In genomic region chrX:136992191-136992965, GRCm38 (mm10) we compare ENCODE assay signal across 8 mouse cellular contexts. TPM values are rescaled to one million over a fixed set of nuclear protein-coding genes. Genes with fewer than 3 reads are reported as not detected.
DNase-seq lines count a peak whose midpoint lies in the region; ATAC-seq and TF ChIP-seq lines count a peak whose summit lies in the region.

No protein-coding gene starts in this region.

- H3K27ac ChIP-seq in heart, postnatal 0 days (ENCODE audit: low read depth), result no peak overlapping the region
- no peak overlapping the region for H3K27ac ChIP-seq in embryonic facial prominence, embryonic 13.5 days
- H3K27ac ChIP-seq in limb, embryonic 11.5 days (replicated peaks; ENCODE audit: low read depth, low read length), result no peak overlapping the region
- peak overlapping the region; percentile 91 for H3K27ac ChIP-seq in neural tube, embryonic 15.5 days (replicated peaks)

- H3K9me3 ChIP-seq in heart, postnatal 0 days (replicated peaks; ENCODE audit: control insufficient read depth, low read length), result no peaks in the 10 kb centered on the region
- no peaks in the 10 kb centered on the region for H3K9me3 ChIP-seq in embryonic facial prominence, embryonic 13.5 days
- H3K9me3 ChIP-seq in limb, embryonic 11.5 days (ENCODE audit: control insufficient read depth, low read length), result no peaks in the 10 kb centered on the region
- no peaks in the 10 kb centered on the region for H3K9me3 ChIP-seq in neural tube, embryonic 15.5 days (replicated peaks)

- no peaks in the 10 kb centered on the region for H3K4me1 ChIP-seq in heart, postnatal 0 days (ENCODE audit: control insufficient read depth, insufficient read depth)
- H3K4me1 ChIP-seq in embryonic facial prominence, embryonic 13.5 days, result no peaks in the 10 kb centered on the region
- no peaks in the 10 kb centered on the region for H3K4me1 ChIP-seq in limb, embryonic 11.5 days (ENCODE audit: control insufficient read depth, insufficient read depth, low read length)
- peaks cover 25% of the 10 kb centered on the region for H3K4me1 ChIP-seq in neural tube, embryonic 15.5 days

- no peak for ATAC-seq in heart, postnatal 0 days (ENCODE audit: insufficient read depth, low read depth)
- no peak for ATAC-seq in embryonic facial prominence, embryonic 13.5 days (ENCODE audit: insufficient number of reproducible peaks, insufficient read depth, low FRiP score, low TSS enrichment, low read depth)
- ATAC-seq in limb, embryonic 11.5 days (ENCODE audit: insufficient number of reproducible peaks, low FRiP score, low TSS enrichment, low read depth), result peak; percentile 55
- peak; percentile 75 for ATAC-seq in neural tube, embryonic 15.5 days (ENCODE audit: low FRiP score)

- no peak for TF ChIP-seq EP300 in heart, postnatal 0 days (IDR thresholded peaks at IDR 0.05; ENCODE audit: low read depth)

- TF ChIP-seq CTCF in heart, postnatal 0 days (IDR thresholded peaks at IDR 0.05; ENCODE audit: low read depth), result no peak

- no peak for DNase-seq in heart, postnatal 0 days (ENCODE audit: low spot score)
- no peak for DNase-seq in heart, adult 8-10 months (ENCODE audit: low spot score)
- DNase-seq in Muller cell, postnatal 12 days (ENCODE audit: inconsistent ontology term), result peak; percentile 9
- DNase-seq in limb, embryonic 11.5 days (ENCODE audit: low spot score), result no peak
- no peak for DNase-seq in adrenal gland, postnatal 14 days
- DNase-seq in kidney, postnatal 25 days, result no peak

- WGBS in heart, postnatal 0 days, result 21% methylated on average over 19 of the region's 19 CpGs
- WGBS in embryonic facial prominence, embryonic 13.5 days, result 25% methylated on average over 19 of the region's 19 CpGs
- WGBS in limb, embryonic 11.5 days, result 27% methylated on average over 19 of the region's 19 CpGs
- WGBS in neural tube, embryonic 15.5 days, result 12% methylated on average over 19 of the region's 19 CpGs

- peak overlapping the region; percentile 39 for H3K4me3 ChIP-seq in heart, postnatal 0 days (ENCODE audit: low read depth, low read length)
- peak overlapping the region; percentile 48 for H3K4me3 ChIP-seq in embryonic facial prominence, embryonic 13.5 days
- H3K4me3 ChIP-seq in limb, embryonic 11.5 days (ENCODE audit: low read depth, low read length), result peak overlapping the region; percentile 32
- H3K4me3 ChIP-seq in neural tube, embryonic 15.5 days (replicated peaks), result peak overlapping the region; percentile 49

- peak overlapping the region; percentile 64 for H3K4me2 ChIP-seq in heart, postnatal 0 days (ENCODE audit: low read depth, low read length)
- peak overlapping the region; percentile 62 for H3K4me2 ChIP-seq in embryonic facial prominence, embryonic 13.5 days
- H3K4me2 ChIP-seq in limb, embryonic 11.5 days (ENCODE audit: low read depth, severe bottlenecking), result peak overlapping the region; percentile 50
- H3K4me2 ChIP-seq in neural tube, embryonic 15.5 days, result peak overlapping the region; percentile 58

- H3K9ac ChIP-seq in heart, postnatal 0 days (replicated peaks; ENCODE audit: low read depth, low read length), result no peak overlapping the region
- H3K9ac ChIP-seq in embryonic facial prominence, embryonic 13.5 days, result peak overlapping the region; percentile 64
- H3K9ac ChIP-seq in limb, embryonic 11.5 days (ENCODE audit: low read length), result peak overlapping the region; percentile 49; the same call in 1 of the 2 replicates
- H3K9ac ChIP-seq in neural tube, embryonic 15.5 days (replicated peaks), result peak overlapping the region; percentile 51

- no peaks in the 10 kb centered on the region for H3K36me3 ChIP-seq in heart, postnatal 0 days (replicated peaks; ENCODE audit: control insufficient read depth, insufficient read depth, low read length)
- no peaks in the 10 kb centered on the region for H3K36me3 ChIP-seq in embryonic facial prominence, embryonic 13.5 days
- H3K36me3 ChIP-seq in limb, embryonic 11.5 days (ENCODE audit: control insufficient read depth, insufficient read depth, low read length), result no peaks in the 10 kb centered on the region
- H3K36me3 ChIP-seq in neural tube, embryonic 15.5 days, result no peaks in the 10 kb centered on the region

- H3K27me3 ChIP-seq in heart, postnatal 0 days (ENCODE audit: control insufficient read depth, insufficient read depth, low read length), result peaks cover 3% of the 10 kb centered on the region; the same call in 1 of the 2 replicates
- peaks cover 39% of the 10 kb centered on the region for H3K27me3 ChIP-seq in embryonic facial prominence, embryonic 13.5 days
- H3K27me3 ChIP-seq in limb, embryonic 11.5 days (ENCODE audit: control insufficient read depth, insufficient read depth, low read length), result peaks cover 7% of the 10 kb centered on the region
- no peaks in the 10 kb centered on the region for H3K27me3 ChIP-seq in neural tube, embryonic 15.5 days (replicated peaks)

RNA-seq across cellular contexts. Expression of gene Zcchc18, which starts 0.6 kb away (rescaled TPM):
- total RNA-seq in heart, postnatal 0 days (2014; rRNA removed; ENCODE audit: low replicate concordance), result 0.85 TPM in 1 of 2 replicates, not detected in the other
- 0.40 and 0.41 TPM in 2 replicates for polyA plus RNA-seq in heart, postnatal 0 days (2015; fragmentation: Nextera tagmentation; extraction: Ambion mirVana)
- under 1 TPM in 3 of 4 experiments, not detected in 1; 0.12 to 0.29 (median 0.13) TPM for total RNA-seq in heart, adult 8-10 months (2022)
- polyA plus RNA-seq in embryonic facial prominence, embryonic 13.5 days (2015; fragmentation: Nextera tagmentation; extraction: Ambion mirVana), result 32.5 and 35.0 TPM in 2 replicates
- polyA plus RNA-seq in limb, embryonic 11.5 days (2014; fragmentation: Nextera tagmentation; extraction: Ambion mirVana), result 43.4 and 45.2 TPM in 2 replicates
- polyA plus RNA-seq in neural tube, embryonic 15.5 days (2015; fragmentation: Nextera tagmentation; extraction: Ambion mirVana), result 400 and 471 TPM in 2 replicates
- total RNA-seq in adrenal gland, postnatal 14 days (2021), result 10.5 and 13.3 TPM in 2 replicates

RNA-seq across cellular contexts. Expression of gene Tmsb15b1, which starts 15.7 kb away (rescaled TPM):
- 2.3 and 4.4 TPM in 2 replicates for total RNA-seq in heart, postnatal 0 days (2014; rRNA removed; ENCODE audit: low replicate concordance)
- polyA plus RNA-seq in heart, postnatal 0 days (2015; fragmentation: Nextera tagmentation; extraction: Ambion mirVana), result 16.9 and 17.9 TPM in 2 replicates
- not detected for total RNA-seq in heart, adult 8-10 months (2022)
- 45.1 and 49.1 TPM in 2 replicates for polyA plus RNA-seq in embryonic facial prominence, embryonic 13.5 days (2015; fragmentation: Nextera tagmentation; extraction: Ambion mirVana)
- 21.1 and 24.1 TPM in 2 replicates for polyA plus RNA-seq in limb, embryonic 11.5 days (2014; fragmentation: Nextera tagmentation; extraction: Ambion mirVana)
- 28.5 and 33.0 TPM in 2 replicates for polyA plus RNA-seq in neural tube, embryonic 15.5 days (2015; fragmentation: Nextera tagmentation; extraction: Ambion mirVana)
- total RNA-seq in adrenal gland, postnatal 14 days (2021), result 7.3 and 7.4 TPM in 2 replicates

RNA-seq across cellular contexts. Expression of gene Tmsb15l, which starts 15.7 kb away (rescaled TPM):
- total RNA-seq in heart, postnatal 0 days (2014; rRNA removed; ENCODE audit: low replicate concordance), result 1.7 TPM in 1 of 2 replicates, not detected in the other
- 0.92 and 1.6 TPM in 2 replicates for polyA plus RNA-seq in heart, postnatal 0 days (2015; fragmentation: Nextera tagmentation; extraction: Ambion mirVana)
- not detected for total RNA-seq in heart, adult 8-10 months (2022)
- 5.0 and 11.3 TPM in 2 replicates for polyA plus RNA-seq in embryonic facial prominence, embryonic 13.5 days (2015; fragmentation: Nextera tagmentation; extraction: Ambion mirVana)
- polyA plus RNA-seq in limb, embryonic 11.5 days (2014; fragmentation: Nextera tagmentation; extraction: Ambion mirVana), result 6.1 and 8.1 TPM in 2 replicates
- polyA plus RNA-seq in neural tube, embryonic 15.5 days (2015; fragmentation: Nextera tagmentation; extraction: Ambion mirVana), result 9.9 TPM in 2 replicates
- 0.75 TPM in 1 of 2 replicates, not detected in the other for total RNA-seq in adrenal gland, postnatal 14 days (2021)

RNA-seq across cellular contexts. Expression of gene Tmsb15b2, which starts 17.1 kb away (rescaled TPM):
- total RNA-seq in heart, postnatal 0 days (2014; rRNA removed; ENCODE audit: low replicate concordance), result not detected in 2 replicates
- polyA plus RNA-seq in heart, postnatal 0 days (2015; fragmentation: Nextera tagmentation; extraction: Ambion mirVana), result 13.8 and 16.1 TPM in 2 replicates
- 1 to 10 TPM in 2 of 4 experiments, under 1 TPM in 1, not detected in 1; 0.90 to 1.6 (median 1.4) TPM for total RNA-seq in heart, adult 8-10 months (2022)
- polyA plus RNA-seq in embryonic facial prominence, embryonic 13.5 days (2015; fragmentation: Nextera tagmentation; extraction: Ambion mirVana), result 101 and 117 TPM in 2 replicates
- 65.5 and 66.3 TPM in 2 replicates for polyA plus RNA-seq in limb, embryonic 11.5 days (2014; fragmentation: Nextera tagmentation; extraction: Ambion mirVana)
- polyA plus RNA-seq in neural tube, embryonic 15.5 days (2015; fragmentation: Nextera tagmentation; extraction: Ambion mirVana), result 70.3 and 101 TPM in 2 replicates
- 14.5 and 16.8 TPM in 2 replicates for total RNA-seq in adrenal gland, postnatal 14 days (2021)

RNA-seq across cellular contexts. Expression of gene Slc25a53, which starts 45.7 kb away (rescaled TPM):
- total RNA-seq in heart, postnatal 0 days (2014; rRNA removed; ENCODE audit: low replicate concordance), result 2.3 and 4.5 TPM in 2 replicates
- 3.4 and 3.6 TPM in 2 replicates for polyA plus RNA-seq in heart, postnatal 0 days (2015; fragmentation: Nextera tagmentation; extraction: Ambion mirVana)
- total RNA-seq in heart, adult 8-10 months (2022), result 1 to 10 TPM; 1.8 to 4.0 (median 2.7) TPM
- 14.1 and 14.4 TPM in 2 replicates for polyA plus RNA-seq in embryonic facial prominence, embryonic 13.5 days (2015; fragmentation: Nextera tagmentation; extraction: Ambion mirVana)
- 12.7 TPM in 2 replicates for polyA plus RNA-seq in limb, embryonic 11.5 days (2014; fragmentation: Nextera tagmentation; extraction: Ambion mirVana)
- polyA plus RNA-seq in neural tube, embryonic 15.5 days (2015; fragmentation: Nextera tagmentation; extraction: Ambion mirVana), result 10.8 and 11.1 TPM in 2 replicates
- total RNA-seq in adrenal gland, postnatal 14 days (2021), result 6.8 and 8.4 TPM in 2 replicates

Comparison
In these comparisons a context has a peak if more than half of its experiments do, and no peak if none do; other contexts are left out.
1. ATAC-seq: peak in limb, embryonic 11.5 days (single experiment) and neural tube, embryonic 15.5 days (single experiment); none in heart, postnatal 0 days (single experiment) and embryonic facial prominence, embryonic 13.5 days (single experiment).
2. RNA of gene Zcchc18, which starts 0.6 kb away (polyA plus RNA-seq): 400 to 471 TPM in neural tube, embryonic 15.5 days, 43.4 to 45.2 TPM in limb, embryonic 11.5 days and 32.5 to 35.0 TPM in embryonic facial prominence, embryonic 13.5 days; 0.40 to 0.41 TPM in heart, postnatal 0 days; every median in the first group is over 10 times any median in the second.
3. Peak in every context shown above with its lines, with median percentiles within 50 percentile points of each other: H3K4me2 ChIP-seq and H3K4me3 ChIP-seq.